In the genomic region with DNA sequence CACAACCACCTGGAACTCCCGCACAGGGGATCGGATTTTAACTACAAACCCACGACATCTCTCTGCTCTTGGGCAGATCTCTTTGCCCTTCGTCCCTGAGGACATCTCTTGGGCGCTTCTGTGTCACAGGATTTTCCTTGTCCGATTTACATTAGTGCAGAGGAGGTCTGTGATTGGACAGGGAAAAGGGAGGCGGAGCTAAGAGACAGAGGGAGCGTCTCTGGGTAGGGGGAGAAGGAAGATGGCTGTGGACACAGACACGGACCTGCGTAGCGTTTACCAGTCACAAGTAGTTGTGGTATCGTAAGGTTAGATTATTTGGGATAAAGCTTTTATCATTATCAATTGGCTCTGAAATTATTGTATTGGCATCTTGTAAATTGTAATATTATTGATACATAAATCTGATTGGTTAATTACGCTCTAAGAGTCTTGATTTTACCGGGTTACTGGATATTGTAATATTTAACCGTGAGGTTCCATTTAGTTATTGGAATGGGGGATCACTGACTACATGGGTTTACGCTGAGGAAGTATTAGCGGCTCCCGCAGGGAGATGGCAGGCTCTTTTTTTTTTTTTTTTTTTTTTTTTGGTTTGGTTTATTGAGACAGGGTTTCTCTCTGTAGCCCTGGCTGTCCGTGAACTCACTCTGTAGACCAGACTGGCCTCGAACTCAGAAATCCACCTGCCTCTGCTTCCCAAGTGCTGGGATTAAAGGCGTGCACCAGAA, we compare ENCODE assay signal across 8 mouse cellular contexts. TPM values are rescaled to one million over a fixed set of nuclear protein-coding genes. Genes with fewer than 3 reads are reported as not detected.
A peak's percentile ranks its signal among the peaks of the same experiment; 100 is the strongest.
DNase-seq lines count a peak whose midpoint lies in the region; ATAC-seq lines count a peak whose summit lies in the region.

No protein-coding gene starts in this region.

- DNase-seq in neural tube, embryonic 11.5 days (ENCODE audit: low spot score): peak; percentile 59
- DNase-seq in neural tube, embryonic 10.5 days (ENCODE audit: extremely low spot score, low spot score): no peak
- DNase-seq in liver, embryonic 13.5 days: no peak
- peak; percentile 84 for DNase-seq in yolk sac, embryonic 10.5 days (ENCODE audit: low spot score)
- no peak for DNase-seq in ovary, postnatal 10 days (ENCODE audit: low spot score)
- no peak for DNase-seq in frontal cortex, postnatal 10 days (ENCODE audit: low spot score in 2 of 2)
- no peak for DNase-seq in heart, postnatal 36 days

- H3K27me3 ChIP-seq in neural tube, embryonic 11.5 days (ENCODE audit: control insufficient read depth, insufficient read depth, low read length): no peaks in the 10 kb centered on the region
- H3K27me3 ChIP-seq in forebrain, embryonic 12.5 days: no peaks in the 10 kb centered on the region
- H3K27me3 ChIP-seq in liver, embryonic 13.5 days: no peaks in the 10 kb centered on the region

- no peaks in the 10 kb centered on the region for H3K4me1 ChIP-seq in neural tube, embryonic 11.5 days (ENCODE audit: control insufficient read depth, insufficient read depth, low read length)
- no peaks in the 10 kb centered on the region for H3K4me1 ChIP-seq in forebrain, embryonic 12.5 days
- H3K4me1 ChIP-seq in liver, embryonic 13.5 days (replicated peaks): peaks cover 12% of the 10 kb centered on the region; the same call in 1 of the 2 replicates

- intact Hi-C loops in heart, postnatal 36 days (cut with DNase I): no loop called here

- 0 out of 2 replicates have a peak overlapping the region, but pooled peaks have one; percentile 8 for H3K4me3 ChIP-seq in neural tube, embryonic 11.5 days (ENCODE audit: low read depth, low read length)
- peak overlapping the region; percentile 19 for H3K4me3 ChIP-seq in forebrain, embryonic 12.5 days (replicated peaks)
- H3K4me3 ChIP-seq in liver, embryonic 13.5 days (replicated peaks): no peak overlapping the region

- H3K9me3 ChIP-seq in neural tube, embryonic 11.5 days (ENCODE audit: control insufficient read depth, low read length): no peaks in the 10 kb centered on the region
- H3K9me3 ChIP-seq in forebrain, embryonic 12.5 days: no peaks in the 10 kb centered on the region
- H3K9me3 ChIP-seq in liver, embryonic 13.5 days (replicated peaks): no peaks in the 10 kb centered on the region

- H3K36me3 ChIP-seq in neural tube, embryonic 11.5 days (ENCODE audit: control insufficient read depth, insufficient read depth, low read length): no peaks in the 10 kb centered on the region
- H3K36me3 ChIP-seq in forebrain, embryonic 12.5 days (replicated peaks): no peaks in the 10 kb centered on the region
- H3K36me3 ChIP-seq in liver, embryonic 13.5 days: no peaks in the 10 kb centered on the region

- WGBS in neural tube, embryonic 11.5 days: 34% methylated on average over 21 of the region's 21 CpGs
- 38% methylated on average over 21 of the region's 21 CpGs for WGBS in forebrain, embryonic 12.5 days
- 31% methylated on average over 21 of the region's 21 CpGs for WGBS in liver, embryonic 13.5 days (ENCODE audit: insufficient replicate concordance)

- H3K9ac ChIP-seq in neural tube, embryonic 11.5 days (ENCODE audit: low read length): no peak overlapping the region
- no peak overlapping the region; the same call in 1 of the 2 replicates for H3K9ac ChIP-seq in forebrain, embryonic 12.5 days
- H3K9ac ChIP-seq in liver, embryonic 13.5 days: no peak overlapping the region

- peak; percentile 91 for ATAC-seq in neural tube, embryonic 11.5 days (ENCODE audit: insufficient read depth, low FRiP score, low TSS enrichment)
- ATAC-seq in forebrain, embryonic 12.5 days (ENCODE audit: low FRiP score): peak; percentile 91
- ATAC-seq in liver, embryonic 13.5 days (ENCODE audit: low read depth): no peak

- H3K4me2 ChIP-seq in neural tube, embryonic 11.5 days (ENCODE audit: low read depth): peak overlapping the region; percentile 33
- peak overlapping the region; percentile 50 for H3K4me2 ChIP-seq in forebrain, embryonic 12.5 days
- peak overlapping the region; percentile 26 for H3K4me2 ChIP-seq in liver, embryonic 13.5 days

- no peak overlapping the region for H3K27ac ChIP-seq in neural tube, embryonic 11.5 days (ENCODE audit: low read depth, low read length)
- H3K27ac ChIP-seq in forebrain, embryonic 12.5 days: no peak overlapping the region
- no peak overlapping the region for H3K27ac ChIP-seq in liver, embryonic 13.5 days

RNA-seq across cellular contexts. Expression of a gene that starts 7.3 kb away (rescaled TPM):
- 0.12 and 0.17 TPM in 2 replicates for polyA plus RNA-seq in neural tube, embryonic 11.5 days (2014; fragmentation: Nextera tagmentation; extraction: Ambion mirVana)
- polyA plus RNA-seq in forebrain, embryonic 12.5 days (2016; fragmentation: Nextera tagmentation; extraction: Ambion mirVana): 0.10 TPM in 1 of 2 replicates, not detected in the other
- polyA plus RNA-seq in liver, embryonic 13.5 days (2015; fragmentation: Nextera tagmentation; extraction: Ambion mirVana): 6.1 and 7.0 TPM in 2 replicates
- 1 to 10 TPM; 1.2 TPM for total RNA-seq in heart, postnatal 36 days (2021)

RNA-seq across cellular contexts. Expression of a gene that starts 21.0 kb away (rescaled TPM):
- polyA plus RNA-seq in neural tube, embryonic 11.5 days (2014; fragmentation: Nextera tagmentation; extraction: Ambion mirVana): 17.2 TPM in 2 replicates
- polyA plus RNA-seq in forebrain, embryonic 12.5 days (2016; fragmentation: Nextera tagmentation; extraction: Ambion mirVana): 25.9 and 27.3 TPM in 2 replicates
- 2.9 and 3.9 TPM in 2 replicates for polyA plus RNA-seq in liver, embryonic 13.5 days (2015; fragmentation: Nextera tagmentation; extraction: Ambion mirVana)
- total RNA-seq in heart, postnatal 36 days (2021): 1 to 10 TPM in 1 of 2 experiments, under 1 TPM in 1; 0.73 to 2.1 TPM

RNA-seq across cellular contexts. Expression of a gene that starts 26.6 kb away (rescaled TPM):
- polyA plus RNA-seq in neural tube, embryonic 11.5 days (2014; fragmentation: Nextera tagmentation; extraction: Ambion mirVana): 0.12 TPM in 1 of 2 replicates, not detected in the other
- 0.14 and 0.19 TPM in 2 replicates for polyA plus RNA-seq in forebrain, embryonic 12.5 days (2016; fragmentation: Nextera tagmentation; extraction: Ambion mirVana)
- polyA plus RNA-seq in liver, embryonic 13.5 days (2015; fragmentation: Nextera tagmentation; extraction: Ambion mirVana): 7.5 and 8.4 TPM in 2 replicates
- total RNA-seq in heart, postnatal 36 days (2021): 10 to 100 TPM; 13.7 TPM

RNA-seq across cellular contexts. Expression of a gene that starts 56.6 kb away (rescaled TPM):
- polyA plus RNA-seq in neural tube, embryonic 11.5 days (2014; fragmentation: Nextera tagmentation; extraction: Ambion mirVana): 0.28 and 0.73 TPM in 2 replicates
- polyA plus RNA-seq in forebrain, embryonic 12.5 days (2016; fragmentation: Nextera tagmentation; extraction: Ambion mirVana): 0.18 and 0.28 TPM in 2 replicates
- 21.1 and 23.9 TPM in 2 replicates for polyA plus RNA-seq in liver, embryonic 13.5 days (2015; fragmentation: Nextera tagmentation; extraction: Ambion mirVana)
- 10 to 100 TPM; 21.3 to 23.1 TPM for total RNA-seq in heart, postnatal 36 days (2021)

Comparison
In these comparisons a context has a peak if more than half of its experiments do, and no peak if none do; other contexts are left out.
1. DNase-seq: peak in neural tube, embryonic 11.5 days (single experiment) and yolk sac, embryonic 10.5 days (single experiment); none in neural tube, embryonic 10.5 days (single experiment), liver, embryonic 13.5 days (single experiment), ovary, postnatal 10 days (single experiment), frontal cortex, postnatal 10 days (0 of 2) and heart, postnatal 36 days (0 of 2).
2. Peak in every context shown above with its lines, with median percentiles within 50 percentile points of each other: H3K4me2 ChIP-seq.